Mouse (Mus musculus) monocyte, adult 2 months (primary cell): ENCODE measurements around the gene Ddx58.

Source experiments
- DNase-seq, 2 experiments: peaks; one replicate each; pipeline ENCODE4 v3.0.0; 2022; ENCODE audit warnings: low spot score in 2 of 2, low read depth in 1 of 2

The Ddx58 gene

DNA sequence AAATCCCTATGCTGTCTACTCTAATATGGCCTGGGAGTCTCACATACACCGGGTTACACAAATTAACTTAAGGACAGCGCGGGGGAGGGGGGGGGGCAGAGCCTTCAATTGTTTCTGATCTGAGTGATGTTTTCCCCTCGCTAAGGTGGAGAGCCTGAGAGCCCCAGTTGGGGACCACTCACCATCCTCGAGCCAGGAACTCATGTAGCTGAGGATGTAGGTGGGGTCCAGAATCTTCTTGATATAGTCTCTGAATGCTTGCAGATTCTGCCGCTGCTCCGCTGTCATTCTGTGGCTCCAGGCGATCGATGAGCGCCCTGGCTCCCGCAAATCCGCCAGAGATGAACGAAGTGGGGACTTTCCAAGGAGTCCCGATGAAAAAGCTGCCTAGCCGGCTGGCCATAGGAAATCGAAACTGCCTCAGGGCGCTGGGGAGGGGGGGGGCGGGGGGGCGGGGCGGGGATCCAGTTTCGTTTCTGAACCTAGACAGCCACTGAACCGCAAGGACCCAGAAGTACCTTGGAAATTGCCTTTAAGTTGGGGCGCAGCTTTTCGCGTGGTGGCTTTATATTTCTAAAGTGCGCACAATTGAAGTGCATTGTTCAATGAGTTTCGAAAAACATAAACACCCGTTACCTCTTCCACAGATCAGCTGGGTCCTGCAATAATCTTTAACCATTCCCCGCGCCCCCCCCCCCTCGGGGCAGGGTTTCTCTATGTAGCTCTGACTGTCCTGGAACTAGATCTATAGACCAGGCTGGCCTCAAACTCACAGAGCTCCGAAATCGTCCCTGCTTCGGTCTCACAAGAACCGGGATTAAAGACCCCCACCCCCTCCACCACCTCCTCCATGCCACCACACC is at the start of gene Ddx58:
Gene Ddx58, minus strand, starts transcription at position 420 of the 863 bp plus-strand sequence.
- DNase-seq, result peak in 1 of 2 experiments; percentile 10

GRCm38 (mm10) chr4:40289046-40289445 is 49.4 kb upstream of the Ddx58 start:
- no peak for DNase-seq

- DNase-seq, result no peak
Measured at GRCm38 (mm10) chr4:40287415-40287814, 47.8 kb upstream of the Ddx58 start.

GRCm38 (mm10) chr4:40285582-40285981 is 46.0 kb upstream of the Ddx58 start:
- DNase-seq, result peak in 1 of 2 experiments; percentile 25

GRCm38 (mm10) chr4:40279276-40279900 is 39.8 kb upstream of the Ddx58 start, which contains the start of gene Ndufb6:
TSS of gene Ndufb6 (minus strand) at chr4:40279421.
- DNase-seq, result peak; percentile 61 to 87

DNA sequence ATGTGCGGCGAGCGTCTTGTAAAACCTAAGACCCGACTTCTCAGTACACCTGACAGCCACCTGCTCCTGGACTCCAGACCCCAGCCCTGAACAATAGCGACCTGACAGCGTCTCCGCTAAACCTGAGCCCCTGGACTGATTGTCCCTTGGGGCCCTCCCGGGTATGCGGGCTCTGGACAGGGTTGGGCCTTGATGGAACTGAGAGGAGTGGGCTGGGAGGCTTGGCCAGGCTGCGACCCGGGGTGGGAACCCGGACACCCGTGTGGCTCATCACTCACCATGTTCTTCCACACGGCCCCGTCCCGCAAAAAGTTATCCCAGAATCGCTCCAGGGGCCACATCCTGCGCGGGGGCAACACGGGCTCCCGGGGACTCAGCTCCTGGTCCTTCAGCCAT is 39.2 kb upstream of the Ddx58 start:
- no peak for DNase-seq

DNA sequence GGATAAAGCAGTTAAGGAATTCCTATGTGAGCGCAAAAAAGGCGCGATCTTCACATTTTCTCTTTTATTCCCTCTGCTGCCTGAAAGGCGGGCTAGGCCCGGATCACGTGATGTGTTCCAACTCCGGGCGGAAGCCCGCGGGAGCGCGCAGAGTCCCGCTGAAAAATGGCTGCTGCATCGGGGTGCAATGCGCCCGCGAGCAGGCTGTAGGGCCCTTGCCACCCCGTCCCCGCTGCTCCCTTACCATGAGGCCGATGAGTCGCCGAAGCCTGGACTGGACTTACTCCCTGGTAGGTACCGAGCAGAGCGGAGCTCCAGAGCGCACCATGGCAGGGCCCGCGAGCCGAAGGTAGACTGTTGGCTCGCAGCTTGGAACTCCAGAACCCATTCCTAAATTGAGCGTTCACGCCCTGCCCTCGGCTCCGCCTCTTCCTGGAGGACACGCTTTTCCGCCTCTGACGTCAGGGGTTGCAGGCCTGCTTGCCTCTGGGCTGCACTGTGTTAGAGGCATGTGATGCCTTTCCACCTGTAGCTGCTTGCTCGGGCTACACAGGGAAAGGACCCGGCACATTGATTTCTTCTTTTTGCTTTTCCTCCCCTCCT is 29.9 kb upstream of the Ddx58 start, which contains the start of the genes Smim27 and Topors:
Gene Smim27, plus strand, starts transcription at position 150 of the 603 bp plus-strand sequence.
Gene Topors, minus strand, starts transcription at position 421 of the 603 bp plus-strand sequence.
- peak; percentile 88 for DNase-seq

GRCm38 (mm10) chr4:40268835-40269234 is 29.2 kb upstream of the Ddx58 start:
- no peak for DNase-seq

GRCm38 (mm10) chr4:40268204-40268813 is 28.7 kb upstream of the Ddx58 start:
- DNase-seq, result peak; percentile 45 to 67

DNA sequence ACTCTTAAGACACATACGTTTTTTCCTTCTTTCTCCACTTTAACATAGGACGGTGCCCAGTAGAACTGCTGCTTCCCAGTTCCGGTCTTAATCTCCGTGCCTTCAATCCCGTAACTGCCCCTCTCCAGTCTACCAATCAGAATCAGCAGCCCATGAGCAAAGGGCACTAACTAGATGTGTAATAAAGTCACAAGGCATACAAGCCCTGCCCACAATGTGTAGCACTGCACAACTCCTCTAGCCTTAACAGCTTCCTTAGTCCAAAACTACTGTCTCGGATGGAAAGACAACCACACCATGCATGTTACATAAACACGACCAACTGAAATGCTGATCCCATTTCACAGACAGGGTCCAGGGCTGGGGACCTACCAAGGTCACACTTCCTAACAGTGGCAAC is 28.1 kb upstream of the Ddx58 start:
- DNase-seq, result no peak

DNA sequence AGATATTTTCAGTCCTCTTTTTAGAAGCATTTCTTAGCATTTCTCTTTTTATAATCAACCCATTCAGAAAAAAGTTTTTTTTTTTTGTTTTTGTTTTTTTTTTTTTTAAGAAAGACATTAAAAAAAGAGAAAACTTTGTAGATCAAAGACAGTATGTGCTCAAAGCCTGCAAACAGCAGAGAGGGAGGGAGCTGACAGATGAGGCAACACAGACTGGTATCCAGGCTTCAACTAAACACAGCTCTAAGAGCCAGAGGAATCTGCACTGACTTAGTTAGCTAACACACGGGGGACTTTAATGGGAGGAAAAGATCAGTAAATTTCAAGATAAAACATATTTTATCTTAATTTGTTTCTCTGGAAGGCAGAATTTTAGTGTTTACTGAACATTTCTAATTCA is 24.7 kb upstream of the Ddx58 start:
- no peak for DNase-seq

DNA sequence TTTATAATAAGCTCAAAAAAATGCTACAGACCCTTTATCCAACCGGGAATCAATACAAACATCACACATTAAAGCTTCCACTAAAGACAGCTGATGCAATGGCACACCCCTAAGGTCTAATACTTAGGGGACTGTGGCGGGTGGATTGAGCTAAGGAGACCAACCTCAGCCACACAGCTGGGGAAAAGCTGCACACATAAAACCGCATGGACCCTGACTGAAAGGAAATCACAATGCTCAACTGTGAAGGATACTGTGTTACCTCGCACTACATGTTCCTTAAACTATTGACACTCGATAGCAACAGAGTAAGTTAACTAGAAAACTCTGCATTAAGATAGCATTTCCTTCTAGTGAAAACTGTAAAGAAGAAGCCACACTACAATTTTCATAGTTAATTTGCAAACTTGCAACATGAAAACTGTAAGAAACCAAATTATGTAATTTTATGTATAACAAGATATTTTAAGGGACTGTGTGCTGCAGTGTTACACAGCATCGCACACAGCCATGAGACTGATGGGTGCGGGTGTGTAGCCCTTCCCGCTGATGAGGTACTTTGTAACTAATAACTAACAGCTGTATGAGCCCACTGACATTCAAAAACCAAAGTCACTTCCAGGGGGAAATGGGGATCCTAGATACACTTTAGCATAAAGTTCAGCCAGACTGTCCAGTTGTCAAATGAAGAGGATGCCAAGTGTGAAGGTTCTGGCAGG is 14.9 kb upstream of the Ddx58 start:
- no peak for DNase-seq

DNA sequence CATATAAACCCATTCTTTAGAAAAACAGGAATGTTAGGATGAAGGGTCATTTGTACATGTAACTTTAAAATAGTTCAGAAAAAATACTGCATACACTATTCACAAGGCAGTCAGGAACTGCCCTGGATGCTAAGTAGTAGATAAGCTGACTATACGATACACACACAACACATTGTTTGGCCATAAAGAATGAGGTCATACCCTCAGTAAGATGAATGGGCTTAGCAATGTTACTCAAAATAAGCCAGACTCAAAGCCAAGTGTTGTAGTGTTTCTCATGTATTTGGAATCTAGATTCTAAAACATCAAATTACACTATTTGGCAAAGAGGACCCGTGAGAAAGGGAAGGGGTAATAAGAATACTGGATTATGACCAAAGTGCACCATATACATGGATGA is 14.1 kb upstream of the Ddx58 start:
- no peak for DNase-seq

DNA sequence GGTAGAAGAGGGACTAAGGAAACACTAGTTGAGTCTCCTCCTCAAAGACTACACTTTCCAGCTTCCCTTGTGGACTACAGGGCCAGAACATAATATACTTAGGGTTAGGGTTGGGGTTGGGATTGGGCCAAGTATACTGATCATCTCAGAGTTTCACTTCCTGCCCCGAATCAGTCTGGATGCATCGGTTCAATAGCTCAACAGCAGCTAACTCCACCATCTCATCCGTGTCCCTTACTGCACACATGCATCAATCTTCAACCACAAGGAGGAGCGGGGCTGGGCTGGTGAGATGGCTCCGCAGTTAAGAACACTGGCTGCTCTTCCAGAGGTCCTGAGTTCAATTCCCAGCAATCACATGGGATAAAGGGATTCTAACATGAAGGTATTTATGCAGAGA is 11.4 kb upstream of the Ddx58 start:
- DNase-seq, result no peak

- DNase-seq, result no peak
Measured at GRCm38 (mm10) chr4:40244035-40244434, 4.4 kb upstream of the Ddx58 start.

- no peak for DNase-seq
Measured at GRCm38 (mm10) chr4:40243006-40243405, 3.4 kb upstream of the Ddx58 start.

- no peak for DNase-seq
Measured at GRCm38 (mm10) chr4:40241928-40242327, 2.3 kb upstream of the Ddx58 start.

DNA sequence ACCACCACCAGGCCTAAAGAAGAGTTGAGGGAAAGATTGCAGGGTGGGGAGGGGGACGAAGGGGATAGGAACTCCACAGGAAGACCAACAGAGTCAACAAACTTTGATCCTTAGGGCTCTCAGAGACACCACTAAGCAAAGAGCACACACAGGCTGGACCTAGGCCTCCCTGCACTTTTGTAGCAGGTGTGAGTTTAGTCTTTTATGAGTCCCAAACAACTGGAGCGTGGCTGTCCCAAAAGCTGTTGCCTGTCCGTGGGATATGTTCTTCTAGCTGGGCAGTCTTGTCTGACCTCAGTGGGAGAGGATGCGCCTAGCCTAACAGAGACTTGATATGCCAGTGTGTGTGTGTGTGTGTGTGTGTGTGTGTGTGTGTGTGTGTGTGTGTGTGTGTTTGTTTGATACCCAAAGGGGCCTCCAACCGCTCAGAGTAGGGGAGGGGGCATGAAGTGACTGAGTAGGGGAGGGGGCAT is 680 bp upstream of the Ddx58 start:
- no peak for DNase-seq

DNA sequence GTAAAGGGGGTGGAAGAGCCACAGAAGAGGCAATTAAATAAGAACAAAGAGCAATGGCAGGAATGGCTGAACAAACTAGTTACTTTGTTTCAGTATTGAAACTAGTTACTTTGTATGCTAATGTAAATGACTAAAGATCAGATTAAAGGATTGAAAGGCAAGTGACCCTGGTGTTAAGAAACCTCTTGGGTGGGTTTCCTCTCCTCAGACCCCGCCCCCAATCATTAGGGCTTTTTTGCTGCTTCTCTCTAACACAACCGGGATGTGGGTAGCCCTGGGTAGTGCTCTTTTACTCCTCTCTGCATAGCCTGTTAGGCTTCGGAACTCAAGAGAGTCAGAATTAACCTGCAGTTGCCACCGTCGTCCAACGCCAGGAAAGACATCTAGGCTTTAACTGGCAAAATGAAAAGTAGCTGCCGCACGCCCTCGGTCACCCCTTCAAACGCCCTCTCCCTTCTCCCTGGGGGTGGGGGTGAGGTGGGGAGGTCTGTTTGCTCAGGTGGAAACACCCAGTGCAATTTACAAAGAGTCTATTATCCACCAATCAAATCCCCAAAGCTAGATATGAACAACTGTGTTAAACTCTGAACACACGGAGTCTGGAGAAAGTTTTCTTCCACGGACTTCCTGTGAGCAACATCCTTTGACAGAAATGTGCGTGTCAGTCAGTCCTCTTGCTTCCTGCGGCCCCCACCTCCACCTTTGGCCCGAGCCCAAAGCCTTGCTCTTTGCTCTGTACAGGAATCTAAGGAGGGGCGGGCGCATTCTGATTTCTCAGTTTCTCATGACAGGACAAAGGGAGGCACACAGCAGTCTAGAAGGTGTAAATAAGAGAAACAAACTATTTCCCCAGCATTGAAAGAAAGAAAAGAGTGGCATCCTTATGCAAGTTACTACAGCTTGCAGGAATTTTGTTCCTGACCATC is 882 bp downstream of the Ddx58 start:
- no peak for DNase-seq

DNA sequence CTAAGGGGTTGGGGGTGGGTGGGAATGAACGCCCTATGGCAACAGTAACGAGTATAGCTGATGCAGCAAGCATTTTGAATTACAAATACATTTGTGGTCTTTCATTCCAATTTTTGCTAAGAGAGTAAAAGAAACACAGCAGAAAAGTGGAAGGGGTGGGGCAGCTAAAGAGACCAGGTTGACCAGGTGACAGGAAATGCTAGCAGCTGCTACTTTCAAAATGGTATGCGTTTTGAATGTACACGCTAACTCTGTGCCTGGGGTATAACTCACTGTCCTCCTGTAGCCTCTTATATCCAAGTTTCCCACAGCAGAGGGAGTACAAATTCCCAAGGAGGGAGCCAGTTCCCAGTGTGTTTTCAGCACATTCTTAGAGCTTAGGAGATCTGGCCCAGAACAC is 2.8 kb downstream of the Ddx58 start:
- DNase-seq, result no peak
